Mouse (Mus musculus) E14TG2a.4 (cell line): ENCODE measurements around the gene Sf3b5.

Experiments
- CTCF ChIP-seq: conservative IDR thresholded peaks from 2 replicates; pipeline ENCODE4 v1.5.1; 2014; ENCODE audit warnings: low read length
- NANOG ChIP-seq: IDR thresholded peaks from 2 replicates; pipeline ENCODE4 v1.6.1; 2014; ENCODE audit warnings: borderline replicate concordance, low read length, mixed read lengths

GRCm38 (mm10) chr10:12993411-12994039, 11.6 kb upstream of the Sf3b5 start:
- no peak for TF ChIP-seq CTCF
- TF ChIP-seq NANOG: no peak
